Mouse (Mus musculus) gastrocnemius, postnatal 25 days (tissue): ENCODE results near the gene Arl4c. TPM values are rescaled to one million over a fixed set of nuclear protein-coding genes. Genes with fewer than 3 reads are reported as not detected.
"Not testable (repeated sequence)": the region's sequence is repeated elsewhere in the genome, so short reads cannot be mapped to it uniquely, and the experiment has no call there.

ENCODE experiments used
- DNase-seq: peaks from one replicate; pipeline ENCODE4 v3.0.0; 2022
- total RNA-seq, 2 experiments: library from RNA; stranded (reverse); gene quantifications; 1 replicate in 1 of 2; 2 replicates in 1 of 2; pipeline ENCODE4 v1.2.3; 2021

The Arl4c gene
- total RNA-seq, 2 experiments from 2014 or later = 0.72 to 0.97 TPM

DNA sequence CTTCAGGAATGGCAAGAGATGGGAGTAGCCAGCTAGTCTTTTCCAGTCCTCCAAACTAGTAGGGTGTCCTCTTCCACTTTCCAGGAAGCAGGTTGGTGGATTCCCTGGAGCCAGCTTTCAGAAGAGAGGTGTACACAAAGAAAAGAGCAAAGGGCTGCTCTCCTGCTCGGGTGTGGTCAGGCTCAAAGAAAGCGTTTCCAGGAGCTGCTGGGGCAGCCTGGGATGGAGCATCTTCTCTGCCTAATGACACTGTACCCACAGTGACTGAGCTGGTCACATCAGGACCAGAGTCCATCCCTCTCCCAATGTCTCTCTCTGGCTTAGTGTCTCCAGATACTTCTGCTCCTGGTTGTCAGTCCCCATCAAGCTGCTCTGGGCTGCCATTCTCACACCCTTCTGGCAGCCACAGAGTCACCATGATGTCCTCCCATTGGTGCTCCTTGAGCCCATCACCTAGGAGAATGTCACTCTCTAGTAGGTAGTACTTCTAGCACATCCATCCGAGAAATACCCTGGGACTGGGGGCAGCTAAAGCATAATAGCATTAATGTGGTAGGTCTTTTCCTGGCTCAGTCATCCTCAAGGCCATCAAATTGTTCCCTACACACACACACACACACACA lies 46.4 kb downstream of the Arl4c start:
- no peak for DNase-seq

DNA sequence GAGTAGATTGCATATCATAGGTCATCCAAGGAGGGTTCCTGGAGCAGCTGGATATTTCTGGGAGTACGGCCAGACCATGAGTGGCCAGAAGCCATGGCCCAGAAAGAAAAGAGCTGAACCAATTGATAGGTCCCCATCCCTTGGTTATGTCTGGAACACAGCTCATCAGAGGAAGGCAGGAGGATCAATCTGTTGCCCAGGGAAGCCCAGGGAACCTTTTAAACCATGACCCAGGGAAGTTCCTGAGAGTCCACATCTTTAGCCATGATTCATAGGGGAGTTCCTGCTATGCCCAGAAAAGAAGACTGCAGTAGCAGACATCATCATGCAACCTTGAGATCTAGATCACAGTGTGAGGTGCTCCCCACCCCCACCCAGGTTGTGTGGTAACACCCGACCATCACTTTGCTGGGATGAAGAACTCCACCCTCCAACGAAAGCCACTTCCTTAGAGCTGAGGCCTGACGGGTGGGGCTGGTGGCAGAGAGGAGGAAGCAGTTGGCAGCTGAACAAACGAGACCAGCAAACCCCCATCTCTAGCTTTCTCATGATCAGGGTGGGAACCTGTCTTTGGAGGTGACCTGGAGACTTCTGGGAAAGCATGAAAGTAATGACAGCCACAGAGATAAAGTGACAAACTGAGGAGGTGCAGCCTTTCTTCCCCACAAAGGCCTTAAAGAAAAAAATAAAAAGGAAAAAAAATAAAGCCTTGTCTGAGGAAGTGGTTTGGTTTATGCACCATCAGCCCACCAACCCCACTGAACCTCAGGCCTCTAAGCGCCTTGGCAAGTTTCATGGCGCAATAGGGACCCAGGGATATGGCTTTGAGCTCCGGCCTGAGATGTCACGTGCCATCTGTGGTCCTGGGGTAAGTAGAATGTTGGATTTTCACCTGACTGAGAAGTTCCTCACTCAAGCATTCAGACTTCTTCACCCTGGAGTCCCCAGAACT lies 47.2 kb downstream of the Arl4c start:
- DNase-seq = peak; percentile 12

DNA sequence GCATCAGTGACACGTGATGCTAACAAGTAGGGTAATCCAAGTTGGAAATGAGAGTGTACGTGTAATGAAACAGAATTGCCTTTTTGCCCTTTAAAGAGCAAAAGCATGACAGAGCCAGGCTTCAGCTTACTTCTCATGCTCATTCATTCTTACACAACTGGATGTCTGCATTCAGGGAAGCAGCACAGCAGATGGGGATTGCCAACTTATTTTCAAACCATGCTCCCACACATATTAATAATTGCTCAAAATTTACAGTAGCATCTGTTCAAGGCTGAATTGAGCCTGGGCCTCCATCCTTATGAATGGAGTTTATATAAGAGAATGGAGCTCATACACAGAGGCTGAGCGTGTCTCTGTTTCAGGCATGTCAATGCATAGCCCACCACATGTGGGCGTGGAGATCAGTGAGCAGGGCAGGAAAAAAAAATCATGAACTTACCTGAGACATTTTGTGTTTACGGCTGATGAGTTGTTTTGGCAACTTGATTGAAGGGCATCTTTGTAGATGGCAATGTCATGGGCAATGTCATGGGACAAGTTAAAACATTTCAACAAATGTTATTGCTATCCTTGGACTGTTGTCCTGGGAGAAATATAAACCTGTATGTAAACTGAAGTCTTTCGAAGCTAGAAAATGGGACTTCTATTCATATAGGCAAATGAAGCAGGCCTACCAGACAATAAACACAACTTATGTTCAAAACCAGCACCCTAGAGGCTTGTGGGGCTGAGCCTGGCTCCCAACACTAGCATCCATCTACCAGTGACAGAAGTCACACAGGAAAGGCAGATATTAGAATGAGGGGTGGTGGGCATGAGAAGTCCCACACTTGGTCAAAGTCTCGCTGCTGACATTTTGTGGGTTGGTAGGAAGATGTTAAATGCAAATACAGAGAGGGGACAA lies 48.2 kb downstream of the Arl4c start:
- DNase-seq = no peak

DNA sequence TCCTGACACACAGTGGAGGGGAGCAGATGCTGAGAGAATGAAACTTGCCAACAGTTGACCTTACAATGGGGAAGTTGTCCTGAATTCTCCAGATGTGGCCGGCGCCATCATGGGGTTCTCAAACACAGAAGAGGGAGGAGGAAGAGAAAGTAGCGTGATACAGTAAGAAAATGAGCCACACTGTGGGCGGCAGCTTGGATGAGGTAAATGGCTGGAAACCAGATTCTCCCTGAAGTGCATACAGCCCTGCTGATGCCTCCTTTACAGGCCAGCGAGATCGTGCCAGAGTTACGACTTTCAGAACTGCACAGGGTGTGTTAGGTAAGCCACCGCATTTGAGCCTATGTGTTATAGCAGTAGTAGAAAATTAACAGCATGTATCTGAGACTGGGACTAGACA lies 49.3 kb downstream of the Arl4c start:
- DNase-seq = no peak

DNA sequence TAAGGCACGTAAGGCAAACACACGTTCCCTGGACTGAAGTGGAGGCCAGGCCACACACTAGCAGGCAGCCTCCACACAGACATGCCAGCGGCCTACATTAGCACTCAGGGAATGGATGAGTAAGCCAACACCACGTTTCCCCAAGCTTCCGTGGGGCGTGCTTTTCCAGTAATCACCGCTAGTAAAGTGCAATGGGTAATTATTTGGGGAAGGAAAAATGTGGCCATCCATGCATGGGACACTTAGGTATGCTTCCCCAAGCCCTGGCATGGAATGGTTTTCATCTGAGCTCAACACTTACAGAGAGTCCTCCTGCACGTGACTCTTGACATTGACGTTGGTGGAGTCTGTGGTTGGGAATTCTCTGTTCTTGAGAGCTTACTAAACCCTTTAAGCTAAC lies 50.4 kb downstream of the Arl4c start:
- no peak for DNase-seq

DNA sequence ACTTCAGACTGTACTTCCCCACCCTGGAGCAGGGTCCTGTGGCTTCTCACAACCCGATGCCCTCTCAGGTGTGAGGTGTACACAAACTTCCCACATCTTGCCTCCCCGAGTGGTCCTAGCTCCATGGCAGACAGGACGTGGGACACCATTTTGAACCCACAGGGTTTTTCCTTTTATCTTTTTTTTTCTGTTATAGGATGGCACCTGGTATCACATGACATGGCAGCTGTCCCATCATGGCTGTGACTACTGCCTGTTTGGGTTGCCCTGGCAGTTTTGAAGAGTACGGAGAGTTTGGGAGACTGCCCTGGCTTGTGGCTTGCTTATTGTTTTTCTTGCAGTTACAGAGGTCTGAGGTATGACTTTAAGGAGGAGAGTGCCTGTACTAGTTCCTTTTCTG lies 53.3 kb downstream of the Arl4c start:
- DNase-seq = no peak

DNA sequence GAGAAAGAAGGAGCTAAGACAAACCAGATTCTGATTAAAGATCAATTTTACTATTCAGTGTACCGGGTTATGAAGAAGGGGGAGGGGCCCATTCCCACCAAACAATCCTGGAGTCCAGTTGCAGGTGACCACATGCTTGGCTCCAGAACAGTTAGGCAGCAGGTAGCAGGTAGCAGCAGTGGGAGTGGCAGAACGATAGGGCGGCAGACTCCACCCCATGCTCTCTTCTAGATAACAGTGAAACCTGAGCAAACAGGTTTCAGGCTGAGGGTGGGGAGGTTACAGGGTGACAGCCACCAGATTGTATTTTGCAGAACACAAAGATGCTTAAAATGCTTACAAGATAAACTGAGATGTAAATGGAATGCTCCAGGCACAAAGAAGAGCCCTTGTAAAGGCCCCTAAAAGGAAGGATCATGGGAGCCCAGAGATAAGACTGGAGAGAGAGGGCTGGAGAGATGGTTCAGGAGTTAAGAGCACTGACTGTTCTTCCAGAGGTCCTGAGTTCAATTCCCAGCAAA lies 56.4 kb downstream of the Arl4c start:
- DNase-seq = no peak

DNA sequence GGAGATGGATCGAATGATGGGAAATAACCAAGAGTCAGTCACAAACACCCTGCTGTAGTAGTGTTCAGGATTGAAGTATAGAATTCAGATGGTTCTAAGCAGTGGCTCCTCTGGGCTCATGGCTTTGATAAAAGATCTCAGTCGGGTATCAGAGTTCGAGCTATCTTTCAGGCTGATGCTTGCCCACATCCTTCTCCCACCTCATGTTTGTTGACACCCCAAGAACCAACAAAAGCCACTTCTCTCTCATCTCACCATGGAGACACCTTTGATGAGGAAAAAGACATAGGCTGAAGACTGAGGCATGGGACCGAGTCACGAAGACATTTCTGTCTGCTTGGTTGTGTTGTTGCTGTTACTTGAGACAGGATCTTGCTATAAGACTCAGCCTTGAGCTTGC lies 57.6 kb downstream of the Arl4c start:
- no peak for DNase-seq

DNA sequence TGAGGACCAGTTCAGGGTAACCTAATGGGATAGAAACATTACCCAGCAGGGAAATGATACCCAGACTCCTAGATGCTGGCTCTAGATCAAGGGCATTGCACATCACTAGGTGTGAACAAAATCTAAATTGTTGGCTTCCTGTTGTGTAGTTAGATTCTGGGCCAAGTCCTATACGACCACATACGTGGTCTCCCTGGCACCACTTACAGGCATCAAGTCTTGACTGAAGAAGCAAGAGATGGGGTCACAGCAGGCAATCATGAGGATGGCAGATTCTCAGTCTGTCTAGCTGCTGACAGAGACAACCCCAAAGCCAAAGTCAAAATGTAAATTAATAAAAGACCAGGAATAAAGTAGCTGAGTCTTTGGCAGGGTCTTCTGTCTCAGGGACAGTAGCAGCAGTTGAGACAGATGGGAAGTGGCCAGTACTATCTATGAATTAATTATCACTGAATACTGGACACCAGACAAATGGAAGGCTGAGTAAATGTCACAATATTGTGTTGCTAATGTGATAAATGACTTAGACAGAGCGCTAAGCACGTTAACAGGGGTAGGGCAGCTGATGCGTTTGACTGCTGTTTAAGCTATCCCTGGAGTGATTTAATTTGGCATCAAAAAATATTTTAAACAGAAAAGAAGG lies 58.7 kb downstream of the Arl4c start:
- no peak for DNase-seq

DNA sequence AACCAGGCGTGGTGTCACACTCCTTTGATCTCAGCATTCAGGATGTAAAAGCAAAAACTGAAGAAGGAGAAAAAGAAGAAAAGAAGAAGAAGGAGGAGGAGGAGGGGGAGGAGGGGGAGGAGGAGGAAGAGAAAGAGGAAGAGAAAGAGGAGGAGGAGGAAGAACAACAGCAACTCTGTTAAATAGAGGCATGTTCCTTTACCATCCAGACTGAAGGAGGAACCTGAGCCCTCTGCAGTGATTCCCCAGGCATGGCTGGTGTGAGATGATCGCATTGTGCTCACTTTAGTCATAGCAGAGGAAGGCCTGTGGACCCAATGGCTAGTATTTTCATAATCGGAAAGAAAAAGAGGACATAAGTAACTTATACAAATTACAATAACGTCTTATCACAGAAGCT lies 59.3 kb downstream of the Arl4c start:
- no peak for DNase-seq

DNA sequence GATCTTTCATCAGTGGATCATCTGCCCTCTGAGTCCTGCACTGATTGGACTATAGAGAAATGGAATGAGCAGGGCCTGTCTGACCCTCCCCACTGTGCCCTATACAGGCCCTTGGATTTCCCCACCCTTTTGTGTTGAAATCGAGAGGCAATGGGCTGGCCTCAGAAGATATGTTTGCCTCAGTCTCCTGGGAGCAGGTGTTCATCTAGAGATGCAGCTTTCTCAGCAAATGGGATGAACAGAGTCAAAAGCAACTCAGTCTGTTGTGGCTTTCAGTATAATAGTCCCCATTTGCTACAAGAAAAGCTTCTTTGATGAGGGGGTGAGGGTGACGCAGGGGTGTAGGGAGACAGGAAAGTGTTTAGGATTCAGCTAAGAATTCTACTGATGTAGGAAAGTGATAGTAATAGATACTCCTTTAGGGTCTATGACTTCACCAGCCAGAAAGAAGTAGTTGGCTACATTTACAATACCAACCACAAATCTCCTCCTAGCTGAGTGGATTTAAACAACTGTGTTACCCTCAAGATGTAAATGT lies 60.3 kb downstream of the Arl4c start:
- DNase-seq = no peak

DNA sequence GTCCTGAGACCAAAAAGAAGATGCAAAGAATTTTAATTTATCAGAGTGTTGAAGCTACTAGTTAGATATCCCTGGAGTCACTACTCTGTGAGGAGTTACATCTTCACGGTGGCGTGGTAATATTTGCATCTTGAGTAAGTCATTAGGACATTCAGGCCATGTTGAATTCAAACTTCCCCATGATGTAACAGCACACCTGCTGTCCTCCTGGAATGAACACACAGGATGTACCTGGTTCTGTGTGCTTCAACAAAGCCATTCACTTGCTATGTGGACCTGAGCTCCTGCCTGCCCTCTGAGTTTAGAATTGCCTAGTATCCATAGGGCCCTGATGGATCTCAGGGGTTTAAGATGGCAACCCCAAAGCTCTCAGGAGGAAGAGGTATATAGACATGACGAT lies 60.8 kb downstream of the Arl4c start:
- DNase-seq = no peak

DNA sequence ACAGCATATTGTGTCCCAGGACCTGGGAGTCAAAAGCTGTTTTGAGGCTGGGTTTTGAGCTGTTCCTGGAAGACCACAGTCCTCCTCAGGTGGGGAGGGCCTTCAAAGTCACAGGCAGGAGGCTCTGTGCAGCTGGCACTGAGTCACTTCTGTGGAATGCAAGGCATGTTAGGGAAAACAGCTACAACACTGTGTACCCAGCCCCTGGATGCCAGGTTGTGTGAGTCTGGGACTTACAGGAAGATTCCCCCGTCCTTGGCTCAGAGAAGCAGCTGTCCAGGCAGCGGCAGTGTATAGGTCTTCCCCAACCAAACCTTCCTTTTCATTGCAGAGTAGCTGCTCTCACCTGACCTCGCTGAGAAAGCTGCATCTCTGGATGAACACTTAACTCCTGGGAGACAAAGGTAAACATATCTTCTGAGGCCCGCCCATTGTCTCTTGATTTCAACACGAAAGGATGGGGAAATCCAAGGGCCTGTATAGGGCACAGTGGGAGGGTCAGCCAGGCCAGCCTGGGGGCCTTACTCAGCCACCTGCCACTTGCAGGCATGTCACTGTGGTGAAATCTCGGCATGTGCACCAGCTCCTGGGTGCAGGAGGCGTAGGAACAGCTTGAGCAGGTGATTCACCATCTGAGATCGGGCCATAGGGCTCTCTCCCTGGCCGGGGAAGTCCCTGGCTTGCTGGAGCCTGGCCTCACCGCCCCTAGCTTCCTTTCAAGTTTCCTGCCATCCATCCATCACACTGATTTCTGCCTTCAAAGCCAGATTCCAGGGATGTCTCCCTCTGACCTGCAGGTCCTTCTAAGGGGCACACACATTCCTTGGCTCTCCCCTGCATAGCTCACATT lies 62.4 kb downstream of the Arl4c start:
- DNase-seq = no peak

DNA sequence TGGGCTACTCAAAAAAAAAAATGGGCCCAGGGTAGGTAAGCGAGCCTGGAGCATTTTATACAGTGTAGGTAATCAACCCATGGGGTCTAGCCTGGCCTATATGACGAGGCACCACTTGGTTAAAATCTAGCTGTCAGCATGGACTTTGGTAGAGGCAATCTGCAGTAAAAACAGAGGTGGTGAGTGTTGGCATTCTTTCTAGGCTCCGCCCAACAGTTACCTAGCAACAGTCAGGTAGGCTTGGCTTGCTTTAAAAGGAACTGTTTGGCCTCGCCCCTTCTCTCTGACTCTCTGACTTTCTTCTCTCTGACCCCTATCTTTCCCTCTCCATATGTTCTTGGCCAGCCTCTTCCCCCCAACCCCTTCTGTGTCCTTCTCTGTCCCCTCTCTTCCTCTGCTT lies 63.4 kb downstream of the Arl4c start:
- no peak for DNase-seq

DNA sequence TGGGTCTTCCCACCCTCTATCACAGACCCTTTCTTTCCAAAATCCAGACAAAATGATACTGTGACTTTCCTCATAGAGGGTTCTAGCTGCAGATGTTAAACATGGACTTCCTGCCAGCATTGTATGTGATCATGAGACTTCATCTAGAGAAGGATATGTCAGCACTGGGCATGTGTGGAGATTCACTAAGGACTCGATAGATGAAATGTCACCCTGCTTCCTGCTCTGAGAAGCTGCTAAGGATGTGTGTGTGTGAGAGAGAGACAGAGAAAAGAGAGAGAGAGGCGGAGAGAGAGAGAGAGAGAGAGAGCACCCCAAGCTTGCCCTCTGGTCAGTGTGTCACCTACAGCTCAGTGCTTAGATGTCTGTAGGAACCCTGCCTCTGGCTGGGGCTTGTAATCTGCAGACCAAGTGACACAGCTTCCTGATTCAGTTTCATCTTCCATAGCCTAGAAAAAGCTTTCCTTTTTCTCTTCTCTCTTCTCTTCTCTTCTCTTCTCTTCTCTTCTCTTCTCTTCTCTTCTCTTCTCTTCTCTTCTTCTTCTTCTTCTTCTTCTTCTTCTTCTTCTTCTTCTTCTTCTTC lies 65.4 kb downstream of the Arl4c start:
- not testable (repeated sequence) for DNase-seq

DNA sequence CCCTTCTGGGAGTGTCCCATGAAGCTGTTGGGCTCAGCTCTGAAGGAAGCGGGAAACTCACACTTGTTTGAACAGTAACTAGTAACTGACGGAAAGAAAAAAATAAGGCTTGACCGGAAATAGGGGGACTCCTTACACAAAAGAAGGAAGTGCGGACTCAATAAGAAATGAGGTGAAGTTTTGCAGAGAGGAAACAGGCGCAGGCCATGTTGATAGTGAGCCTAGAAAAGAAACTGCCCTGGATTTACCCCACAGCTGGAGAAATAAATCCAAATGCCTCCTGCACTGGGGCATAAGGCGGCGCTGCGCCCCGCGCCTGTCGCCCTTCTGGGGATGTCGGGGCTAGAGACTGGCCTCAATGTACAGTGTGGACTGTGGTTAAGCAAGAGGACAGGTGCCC lies 66.4 kb downstream of the Arl4c start:
- no peak for DNase-seq

DNA sequence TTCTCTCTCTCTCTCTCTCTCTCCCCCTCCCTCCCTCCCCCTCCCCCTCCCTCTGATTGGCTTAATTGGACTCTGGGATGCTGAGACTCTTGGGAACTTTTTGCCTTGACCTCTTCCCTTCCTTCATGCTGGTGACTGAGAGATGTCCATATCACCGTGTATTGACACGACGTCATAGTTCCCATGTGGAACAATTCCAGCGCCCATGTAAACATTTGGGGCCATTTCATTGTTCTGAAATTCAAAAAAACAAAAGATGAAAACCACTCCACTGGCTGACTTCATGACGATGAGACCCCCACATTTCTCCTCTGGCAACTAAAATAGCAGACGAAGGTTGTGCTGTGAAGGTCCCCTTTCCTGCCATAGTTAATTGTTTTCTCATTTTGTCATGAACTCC lies 69.2 kb downstream of the Arl4c start:
- DNase-seq = no peak

DNA sequence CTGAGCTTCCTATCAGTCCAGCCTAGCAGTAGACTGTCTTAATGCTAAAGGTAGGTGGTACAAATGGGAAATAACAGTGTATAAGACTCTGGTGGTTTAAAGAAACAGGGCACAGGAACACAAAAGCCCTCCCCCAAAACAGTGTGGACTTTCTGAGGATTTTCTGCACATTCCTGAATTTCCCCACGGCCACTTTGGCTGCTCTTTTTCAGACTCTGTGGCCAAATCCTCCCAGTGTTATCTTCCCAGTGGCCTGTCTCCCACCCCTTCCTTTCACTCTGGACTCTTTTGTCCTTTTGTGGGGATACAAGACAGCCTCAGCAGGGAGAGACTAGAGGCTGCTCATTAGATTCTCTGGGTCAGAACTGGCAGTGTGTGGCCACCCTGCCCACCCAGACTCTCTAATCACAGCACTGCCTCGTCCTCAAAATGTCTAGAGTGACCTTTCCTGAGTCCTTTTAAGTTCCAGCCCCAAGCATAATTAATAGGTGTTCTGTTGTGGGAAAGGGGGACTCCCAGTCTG lies 72.0 kb downstream of the Arl4c start:
- DNase-seq = no peak

DNA sequence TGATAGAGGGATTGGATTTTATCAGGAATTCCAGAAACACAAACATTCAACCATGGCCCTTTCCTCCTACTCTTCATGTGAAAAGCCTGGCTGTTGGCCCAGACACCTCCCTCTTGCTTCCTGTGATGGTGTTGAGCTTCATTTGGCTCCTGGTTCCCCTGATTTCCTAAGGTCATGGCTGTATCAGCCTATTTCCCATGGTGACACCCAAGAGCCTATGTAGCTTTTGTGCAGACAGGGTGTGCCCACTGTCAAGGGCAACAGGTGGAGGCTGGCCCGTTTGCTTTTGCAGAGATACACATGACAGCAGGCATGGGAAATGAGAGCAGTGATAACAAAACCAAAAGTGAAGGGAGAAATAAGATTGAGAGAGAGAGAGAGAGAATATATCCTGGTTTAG lies 76.8 kb downstream of the Arl4c start:
- DNase-seq = no peak

DNA sequence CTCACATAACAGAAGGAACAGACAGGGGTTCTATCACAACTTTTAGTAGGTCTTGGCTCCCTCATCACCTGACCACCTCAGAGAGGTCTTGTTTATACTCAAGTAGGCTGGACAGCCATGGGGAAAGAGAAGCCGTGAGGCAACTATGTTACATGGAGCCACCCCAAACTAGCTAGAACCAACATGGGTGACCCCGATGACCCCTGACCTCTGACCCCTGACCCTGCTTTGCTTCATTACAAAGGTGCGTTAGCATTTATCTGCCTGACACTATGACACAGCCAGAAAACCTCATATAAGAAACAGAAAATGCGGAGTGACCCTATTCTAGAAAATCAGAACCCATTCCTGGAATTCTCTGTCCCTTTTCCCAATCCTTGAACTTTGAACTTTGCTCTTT lies 77.6 kb downstream of the Arl4c start:
- no peak for DNase-seq
